Mouse (Mus musculus) ES-Bruce4 (cell line): ENCODE data around the gene Ccdc88c. TPM values are rescaled to one million over a fixed set of nuclear protein-coding genes. Genes with fewer than 3 reads are reported as not detected.

Experiments used
- H3K27ac ChIP-seq: 2 replicates; pipeline ENCODE4 v1.5.1; 2012; ENCODE audit warnings: low read length, inconsistent platforms; ENCODE audit not compliant: insufficient read depth
- H3K27me3 ChIP-seq: 2 replicates; pipeline ENCODE4 v1.6.1; 2012; ENCODE audit warnings: mild to moderate bottlenecking, low read length, inconsistent platforms; ENCODE audit not compliant: control insufficient read depth, poor library complexity, insufficient read depth, severe bottlenecking
- H3K36me3 ChIP-seq: 2 replicates; pipeline ENCODE4 v1.6.1; 2012; ENCODE audit warnings: inconsistent platforms, mild to moderate bottlenecking, low read length, moderate library complexity; ENCODE audit not compliant: control insufficient read depth, poor library complexity, insufficient read depth, severe bottlenecking
- H3K4me1 ChIP-seq: one replicate; pipeline ENCODE4 v1.8.1; 2011; ENCODE audit warnings: low read length; ENCODE audit not compliant: control insufficient read depth, insufficient read depth
- H3K4me3 ChIP-seq: 2 replicates; pipeline ENCODE4 v1.5.1; 2011; ENCODE audit warnings: low read depth, mild to moderate bottlenecking, low read length
- H3K9ac ChIP-seq: 2 replicates; pipeline ENCODE4 v1.6.1; 2012; ENCODE audit warnings: low read depth, mild to moderate bottlenecking, inconsistent platforms; ENCODE audit not compliant: poor library complexity, severe bottlenecking
- H3K9me3 ChIP-seq: replicated peaks from 2 replicates; pipeline ENCODE4 v1.6.1; 2012; ENCODE audit warnings: mild to moderate bottlenecking, low read length, inconsistent platforms; ENCODE audit not compliant: control insufficient read depth, poor library complexity, insufficient read depth, severe bottlenecking
- CTCF ChIP-seq: IDR thresholded peaks from one replicate; pipeline ENCODE4 v1.8.1; 2011; ENCODE audit warnings: low read depth, low read length
- EP300 ChIP-seq: IDR thresholded peaks from 2 replicates; pipeline ENCODE4 v1.6.1; 2011; ENCODE audit warnings: low read depth, low read length; ENCODE audit not compliant: insufficient read depth
- POLR2A ChIP-seq: IDR thresholded peaks from one replicate; pipeline ENCODE4 v1.8.1; 2011; ENCODE audit warnings: low read length; ENCODE audit not compliant: insufficient read depth
- polyA plus RNA-seq: library from polyadenylated mRNA; stranded (reverse); fragments of >200 nt; gene quantifications from 2 replicates; pipeline ENCODE4 v1.2.4, GENCODE M21; 2011; ENCODE audit warnings: low read depth; ENCODE audit not compliant: missing spikeins, insufficient read depth, insufficient read length

Ccdc88c gene
- polyA plus RNA-seq, 1 experiment, result 69.0 TPM

GRCm38 (mm10) chr12:100871841-100872240 is 157.0 kb downstream of the Ccdc88c start:
- Histone ChIP-seq H3K4me1 (no peaks in the 10 kb centered on the region), H3K27ac (no peak overlapping the region), H3K9ac (no peak overlapping the region), H3K4me3 (no peak overlapping the region), H3K27me3 (no peaks in the 10 kb centered on the region), H3K36me3 (no peaks in the 10 kb centered on the region), H3K9me3 (no peaks in the 10 kb centered on the region)
- TF ChIP-seq EP300 (no peak), CTCF (no peak), POLR2A (no peak)

DNA sequence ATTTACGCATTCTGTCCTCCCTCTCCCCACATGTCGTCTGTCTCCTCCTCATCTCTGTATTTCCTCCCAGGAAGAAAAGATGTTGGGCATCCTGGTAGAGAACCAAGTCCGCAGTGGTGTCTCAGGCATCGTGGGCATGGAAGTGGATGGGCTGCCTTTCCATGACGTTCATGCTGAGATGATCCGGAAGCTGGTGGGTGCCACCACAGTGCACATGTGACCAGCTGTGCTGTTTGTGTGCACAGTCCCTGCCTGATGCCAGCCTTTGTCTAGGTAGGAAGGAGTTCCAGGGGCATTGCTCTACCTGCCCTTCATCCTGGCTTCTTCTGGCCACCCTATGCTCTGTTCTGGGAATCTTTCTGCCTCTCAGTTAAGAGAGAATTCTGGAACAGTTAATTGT is 157.6 kb downstream of the Ccdc88c start:
- Histone ChIP-seq H3K4me1 (no peaks in the 10 kb centered on the region), H3K9ac (no peak overlapping the region), H3K27me3 (no peaks in the 10 kb centered on the region), H3K9me3 (no peaks in the 10 kb centered on the region), H3K4me3 (no peak overlapping the region), H3K27ac (no peak overlapping the region), H3K36me3 (no peaks in the 10 kb centered on the region)
- TF ChIP-seq EP300, result no peak
- TF ChIP-seq POLR2A, result no peak
- TF ChIP-seq CTCF, result no peak

- Histone ChIP-seq H3K27ac (no peak overlapping the region), H3K9ac (no peak overlapping the region), H3K36me3 (no peaks in the 10 kb centered on the region), H3K4me1 (no peaks in the 10 kb centered on the region), H3K4me3 (no peak overlapping the region), H3K9me3 (no peaks in the 10 kb centered on the region), H3K27me3 (no peaks in the 10 kb centered on the region)
- no peak for TF ChIP-seq POLR2A
- TF ChIP-seq CTCF, result no peak
- no peak for TF ChIP-seq EP300
Observed at GRCm38 (mm10) chr12:100868049-100868622, 160.7 kb downstream of the Ccdc88c start.

- no peak overlapping the region for H3K9ac ChIP-seq
- no peaks in the 10 kb centered on the region for H3K4me1 ChIP-seq
- H3K36me3 ChIP-seq, result no peaks in the 10 kb centered on the region
- H3K9me3 ChIP-seq, result no peaks in the 10 kb centered on the region
- TF ChIP-seq POLR2A (no peak), EP300 (no peak), CTCF (no peak)
- no peak overlapping the region for H3K27ac ChIP-seq
- no peaks in the 10 kb centered on the region for H3K27me3 ChIP-seq
- no peak overlapping the region for H3K4me3 ChIP-seq
Observed at GRCm38 (mm10) chr12:100867097-100867496, 161.8 kb downstream of the Ccdc88c start.

- Histone ChIP-seq H3K36me3 (no peaks in the 10 kb centered on the region), H3K4me1 (no peaks in the 10 kb centered on the region), H3K9ac (no peak overlapping the region), H3K27me3 (no peaks in the 10 kb centered on the region), H3K4me3 (no peak overlapping the region), H3K9me3 (no peaks in the 10 kb centered on the region), H3K27ac (no peak overlapping the region)
- TF ChIP-seq EP300 (no peak), POLR2A (no peak), CTCF (no peak)
Observed at GRCm38 (mm10) chr12:100865509-100866078, 163.3 kb downstream of the Ccdc88c start.

- TF ChIP-seq POLR2A (no peak), EP300 (no peak), CTCF (no peak)
- Histone ChIP-seq H3K4me1 (no peaks in the 10 kb centered on the region), H3K27ac (no peak overlapping the region), H3K9ac (no peak overlapping the region), H3K27me3 (no peaks in the 10 kb centered on the region), H3K9me3 (no peaks in the 10 kb centered on the region), H3K4me3 (no peak overlapping the region), H3K36me3 (no peaks in the 10 kb centered on the region)
Observed at GRCm38 (mm10) chr12:100865072-100865471, 163.8 kb downstream of the Ccdc88c start.
